Mouse (Mus musculus) erythroid progenitor cell, adult 5-6 weeks (primary cell): ENCODE results near the gene Gm17067. TPM values are rescaled to one million over a fixed set of nuclear protein-coding genes. Genes with fewer than 3 reads are reported as not detected.
"Not testable (repeated sequence)": the region's sequence is repeated elsewhere in the genome, so short reads cannot be mapped to it uniquely, and the experiment has no call there.

Experiments
- ATAC-seq: replicated peaks from 2 replicates; pipeline ENCODE4 v1.8.0; 2016; ENCODE audit warnings: moderate number of reproducible peaks, mild to moderate bottlenecking, moderate TSS enrichment, inconsistent platforms; ENCODE audit not compliant: poor library complexity, low FRiP score, severe bottlenecking
- total RNA-seq, 2 experiments: library from RNA; stranded (forward) in 1 of 2; stranded (reverse) in 1 of 2; fragments of 150-400 nt in 1 of 2; fragments of 186-747, 209-891 nt in 1 of 2; gene quantifications; 2 replicates each; pipeline versions ENCODE4 v1.2.3 to v1.2.4; 2015 to 2017; ENCODE audit warnings: low replicate concordance in 2 of 2

Gene Gm17067
- not detected in 2 replicates for total RNA-seq (2015; ENCODE audit: low replicate concordance)
- total RNA-seq (2017; ENCODE audit: low replicate concordance) = not detected in 2 replicates

DNA sequence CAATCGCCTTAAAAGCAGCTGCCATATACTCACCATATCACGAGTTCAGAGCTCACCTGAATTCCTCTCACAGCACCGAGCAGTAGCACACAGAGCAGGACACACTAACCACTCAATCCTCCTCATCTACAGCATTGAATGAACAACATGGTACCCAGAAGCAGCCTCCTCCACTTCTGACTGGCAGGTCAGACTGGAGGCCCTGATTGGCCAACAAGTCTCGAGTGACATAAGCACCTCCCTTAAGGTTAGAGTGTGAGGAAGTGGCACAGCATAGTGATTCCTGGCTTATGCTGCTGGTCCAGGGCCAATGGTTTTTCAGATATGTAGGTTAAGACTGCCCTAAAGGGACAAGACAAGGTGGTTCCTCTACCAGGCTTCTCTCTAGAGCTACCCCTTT is at the start of gene Gm17067:
TSS of gene Gm17067 (minus strand) at position 101 of the 400 bp plus-strand sequence.
- ATAC-seq = not testable (repeated sequence)

GRCm38 (mm10) chr7:42749836-42750235 is 23.0 kb upstream of the Gm17067 start:
- ATAC-seq = no peak

DNA sequence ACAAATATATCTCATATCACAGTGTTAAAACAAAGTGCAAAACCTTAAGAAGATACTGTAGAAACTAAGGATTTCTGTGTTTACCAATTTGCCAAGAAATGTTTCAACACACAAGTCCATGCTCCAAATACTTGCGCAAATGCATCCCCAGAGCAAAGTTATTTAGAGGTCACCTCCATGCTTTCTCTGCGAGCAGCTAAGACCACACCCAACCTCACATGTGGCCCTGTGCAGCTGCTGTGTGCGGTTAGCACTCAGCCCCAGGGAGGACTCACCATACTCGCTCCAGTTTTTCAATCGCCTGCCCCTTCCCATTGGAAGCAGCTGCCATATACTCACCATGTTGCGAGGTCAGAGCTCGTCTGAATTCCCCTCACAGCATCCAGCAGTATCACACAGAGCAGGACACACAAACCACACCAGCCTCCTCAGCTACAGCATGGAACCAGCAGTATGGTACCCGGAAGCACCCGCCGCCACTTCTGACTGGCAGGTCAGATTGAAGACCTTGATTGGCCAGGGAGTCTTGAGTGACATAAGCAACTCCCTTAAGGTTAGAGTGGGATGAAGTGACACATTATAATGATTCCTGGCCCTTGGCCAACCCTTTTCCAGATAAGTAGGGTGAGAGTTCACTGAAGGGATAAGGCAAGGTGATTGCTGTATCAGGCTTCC is 11.9 kb upstream of the Gm17067 start:
- ATAC-seq = no peak

DNA sequence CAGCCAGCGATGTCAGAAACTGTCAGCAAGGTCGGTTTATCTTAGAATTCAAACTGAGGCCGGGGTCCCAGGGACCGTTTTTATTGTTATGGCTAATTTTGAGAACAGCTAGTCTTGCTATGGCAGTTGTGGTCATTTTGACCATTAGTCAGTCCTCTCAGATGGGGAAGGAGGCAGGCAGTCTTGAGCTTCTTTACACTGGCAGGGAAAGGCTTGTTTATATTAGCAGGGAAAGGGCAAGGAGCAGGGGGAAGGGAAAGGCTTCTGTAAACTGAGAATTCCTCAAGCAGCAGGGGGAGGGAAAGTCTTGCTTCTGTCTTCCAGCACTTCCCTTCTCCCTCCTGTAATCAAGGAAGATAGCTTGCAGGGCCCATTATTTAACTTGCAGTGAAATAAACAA is 33.6 kb downstream of the Gm17067 start:
- ATAC-seq = not testable (repeated sequence)

DNA sequence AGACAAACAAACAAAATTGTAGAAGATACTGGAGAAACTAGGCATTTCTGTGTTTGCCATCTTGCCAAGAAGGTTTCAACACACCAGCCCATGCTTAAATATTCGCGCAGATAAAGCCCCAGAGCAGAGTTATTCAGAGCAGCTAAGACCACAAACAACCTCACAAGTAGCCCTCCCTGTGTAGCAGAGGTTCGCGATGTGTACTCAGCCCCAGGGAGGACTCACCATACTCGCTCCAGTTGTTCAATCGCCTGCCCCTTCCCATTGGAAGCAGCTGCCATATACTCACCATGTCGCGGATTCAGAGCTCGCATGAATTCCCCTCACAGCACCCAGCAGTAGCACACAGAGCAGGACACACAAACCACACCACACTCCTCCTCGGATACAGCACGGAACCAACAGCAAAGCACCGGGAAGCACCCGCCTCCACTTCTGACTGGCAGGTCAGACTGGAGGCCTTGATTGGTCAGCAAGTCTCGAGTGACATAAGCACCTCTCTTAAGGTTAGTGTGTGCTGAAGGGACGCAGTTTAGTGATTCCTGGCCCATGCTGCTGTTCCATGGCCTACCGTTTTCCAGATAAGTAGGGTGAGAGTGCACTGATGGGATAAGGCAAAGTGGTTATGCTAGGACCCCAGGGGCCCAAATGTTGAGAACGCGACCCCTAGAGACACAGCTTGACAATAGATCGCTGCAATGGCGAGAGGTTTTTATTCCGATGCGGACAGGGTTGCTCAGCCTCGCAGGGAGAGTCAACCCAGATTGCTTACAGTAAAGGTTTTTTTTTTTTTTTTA is 34.3 kb downstream of the Gm17067 start, which contains the start of gene Zfp975:
TSS of gene Zfp975 (minus strand) at position 381 of the 797 bp plus-strand sequence.
- ATAC-seq = peak; percentile 77

DNA sequence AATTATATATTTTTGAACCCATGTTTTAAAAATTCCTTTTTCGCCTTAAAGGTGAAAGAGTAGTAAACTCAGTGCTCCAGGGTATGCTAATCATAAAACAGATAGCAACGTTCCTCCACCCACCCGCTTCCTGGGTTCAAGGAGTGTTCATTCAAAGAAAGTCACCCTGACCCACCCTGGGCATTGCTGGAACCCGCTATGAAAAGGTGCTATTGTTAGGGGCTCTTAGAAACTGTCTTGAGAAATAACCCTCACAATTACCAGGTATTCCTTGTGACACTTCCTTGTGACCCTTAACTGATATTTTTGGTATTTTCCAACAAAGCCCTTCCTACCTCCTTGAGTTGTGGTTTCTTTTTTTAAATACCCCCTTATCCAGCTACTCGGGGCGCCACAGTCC is 46.7 kb downstream of the Gm17067 start:
- not testable (repeated sequence) for ATAC-seq

- not testable (repeated sequence) for ATAC-seq
Measured at GRCm38 (mm10) chr7:42679646-42680045, 47.2 kb downstream of the Gm17067 start.

DNA sequence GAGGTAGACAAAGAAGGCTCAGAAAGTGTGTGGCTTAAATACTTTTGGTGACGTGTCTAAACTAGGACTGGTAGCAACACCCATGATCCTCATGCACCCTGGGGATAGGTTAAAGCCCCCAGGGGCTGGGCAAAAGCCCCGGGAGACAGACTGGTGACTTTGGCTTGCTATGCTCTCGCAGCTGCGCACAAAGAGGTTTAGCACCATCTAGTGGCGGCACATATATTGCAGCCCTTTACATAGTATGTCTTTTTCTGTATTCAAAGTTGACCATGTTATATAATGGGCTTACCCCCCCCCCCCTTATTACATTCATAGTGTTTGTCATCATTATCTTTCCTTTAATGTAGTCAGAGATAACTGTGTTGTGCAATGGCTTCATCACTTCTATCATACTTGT is 66.7 kb downstream of the Gm17067 start:
- ATAC-seq = not testable (repeated sequence)

Other genes with a start within 250 kb of the Gm17067 start
- gene Zfp141, start 221.3 kb downstream of the Gm17067 start, total RNA-seq (2015; ENCODE audit: low replicate concordance) = 15.1 and 15.5 TPM in 2 replicates
- gene Zfp141, start 221.3 kb downstream of the Gm17067 start, total RNA-seq (2017; ENCODE audit: low replicate concordance) = 1.7 and 12.8 TPM in 2 replicates
- gene Gm21028, start 148.4 kb downstream of the Gm17067 start, total RNA-seq (2015; ENCODE audit: low replicate concordance) = not detected in 2 replicates
- not detected in 2 replicates for gene Gm21028, start 148.4 kb downstream of the Gm17067 start, total RNA-seq (2017; ENCODE audit: low replicate concordance)
- not detected in 2 replicates for gene Zfp977, start 134.5 kb downstream of the Gm17067 start, total RNA-seq (2015; ENCODE audit: low replicate concordance)
- not detected in 2 replicates for gene Zfp977, start 134.5 kb downstream of the Gm17067 start, total RNA-seq (2017; ENCODE audit: low replicate concordance)
- gene Zfp976, start 84.4 kb downstream of the Gm17067 start, total RNA-seq (2015; ENCODE audit: low replicate concordance) = 1.1 TPM in 1 of 2 replicates, not detected in the other
- gene Zfp976, start 84.4 kb downstream of the Gm17067 start, total RNA-seq (2017; ENCODE audit: low replicate concordance) = not detected in 2 replicates
- 1.7 and 1.8 TPM in 2 replicates for gene Zfp975, start 34.3 kb downstream of the Gm17067 start, total RNA-seq (2015; ENCODE audit: low replicate concordance)
- gene Zfp975, start 34.3 kb downstream of the Gm17067 start, total RNA-seq (2017; ENCODE audit: low replicate concordance) = 0.51 TPM in 1 of 2 replicates, not detected in the other
- gene Vmn2r62, start 66.5 kb upstream of the Gm17067 start, total RNA-seq (2015; ENCODE audit: low replicate concordance) = not detected in 2 replicates
- not detected in 2 replicates for gene Vmn2r62, start 66.5 kb upstream of the Gm17067 start, total RNA-seq (2017; ENCODE audit: low replicate concordance)
- gene Gm2381, start 140.2 kb upstream of the Gm17067 start, total RNA-seq (2015; ENCODE audit: low replicate concordance) = not detected in 2 replicates
- not detected in 2 replicates for gene Gm2381, start 140.2 kb upstream of the Gm17067 start, total RNA-seq (2017; ENCODE audit: low replicate concordance)
- gene Vmn2r63, start 206.8 kb upstream of the Gm17067 start, total RNA-seq (2015; ENCODE audit: low replicate concordance) = not detected in 2 replicates
- gene Vmn2r63, start 206.8 kb upstream of the Gm17067 start, total RNA-seq (2017; ENCODE audit: low replicate concordance) = not detected in 2 replicates